Mouse (Mus musculus) fat pad, adult 2 months (tissue): ENCODE data around the gene Grb2.

ENCODE experiments used
- DNase-seq: peaks from one replicate; pipeline ENCODE4 v3.0.0-alpha.2; 2011; ENCODE audit warnings: low read depth, low spot score; ENCODE audit errors: extremely low read depth

Gene Grb2

GRCm38 (mm10) chr11:115689137-115689915 is 19.1 kb downstream of the Grb2 start:
- no peak for DNase-seq

GRCm38 (mm10) chr11:115686369-115686768 is 22.0 kb downstream of the Grb2 start:
- DNase-seq, result no peak

GRCm38 (mm10) chr11:115685954-115686353 is 22.4 kb downstream of the Grb2 start:
- no peak for DNase-seq

GRCm38 (mm10) chr11:115684877-115685276 is 23.5 kb downstream of the Grb2 start:
- no peak for DNase-seq

GRCm38 (mm10) chr11:115683326-115683725 is 25.1 kb downstream of the Grb2 start:
- DNase-seq, result no peak

- DNase-seq, result no peak
These were observed 26.0 kb downstream of the Grb2 start for GRCm38 (mm10) chr11:115682411-115682810.

GRCm38 (mm10) chr11:115679554-115680238 is 28.7 kb downstream of the Grb2 start:
- peak; percentile 89 for DNase-seq

- no peak for DNase-seq
These were observed 29.5 kb downstream of the Grb2 start for GRCm38 (mm10) chr11:115678861-115679260.

GRCm38 (mm10) chr11:115677511-115677910 is 30.9 kb downstream of the Grb2 start:
- DNase-seq, result no peak

- DNase-seq, result no peak
These were observed 31.7 kb downstream of the Grb2 start for GRCm38 (mm10) chr11:115676738-115677137.

GRCm38 (mm10) chr11:115674235-115674865 is 34.0 kb downstream of the Grb2 start:
- DNase-seq, result no peak

- DNase-seq, result no peak
These were observed 34.7 kb downstream of the Grb2 start for GRCm38 (mm10) chr11:115673471-115674234.

GRCm38 (mm10) chr11:115672226-115672987 is 36.0 kb downstream of the Grb2 start:
- peak; percentile 74 for DNase-seq

- DNase-seq, result no peak
These were observed 37.8 kb downstream of the Grb2 start for GRCm38 (mm10) chr11:115670451-115671050.

- no peak for DNase-seq
These were observed 44.6 kb downstream of the Grb2 start for GRCm38 (mm10) chr11:115663676-115664335.

- DNase-seq, result no peak
These were observed 48.0 kb downstream of the Grb2 start for GRCm38 (mm10) chr11:115660376-115660775.

- no peak for DNase-seq
These were observed 49.9 kb downstream of the Grb2 start for GRCm38 (mm10) chr11:115658521-115658920.

- DNase-seq, result no peak
These were observed 54.3 kb downstream of the Grb2 start for GRCm38 (mm10) chr11:115654128-115654527.

- DNase-seq, result no peak
These were observed 55.2 kb downstream of the Grb2 start for GRCm38 (mm10) chr11:115653194-115653593.
